Mouse (Mus musculus) frontal cortex, postnatal 36 days (tissue): ENCODE measurements at regions not wholly inside any gene's neighbourhood (a gene's known extent, or its start where the extent isn't known, plus 50 kb on each side); places are given as distances from the start of the nearest gene placed in this dataset.
A peak's percentile ranks its signal among the peaks of the same experiment; 100 is the strongest.
"Not testable (repeated sequence)": the region's sequence is repeated elsewhere in the genome, so short reads cannot be mapped to it uniquely, and the experiment has no call there.

Experiments
- DNase-seq, 2 experiments: peaks; one replicate each; pipeline ENCODE4 v3.0.0; 2022; ENCODE audit warnings: low spot score in 2 of 2

GRCm38 (mm10) chr3:117117838-117118237, 149.1 kb upstream of the Palmd start:
- no peak for DNase-seq

GRCm38 (mm10) chr3:117116210-117116609, 147.4 kb upstream of the Palmd start:
- no peak for DNase-seq

- DNase-seq, result no peak
These were observed 144.0 kb upstream of the Palmd start for GRCm38 (mm10) chr3:117112766-117113165.

DNA sequence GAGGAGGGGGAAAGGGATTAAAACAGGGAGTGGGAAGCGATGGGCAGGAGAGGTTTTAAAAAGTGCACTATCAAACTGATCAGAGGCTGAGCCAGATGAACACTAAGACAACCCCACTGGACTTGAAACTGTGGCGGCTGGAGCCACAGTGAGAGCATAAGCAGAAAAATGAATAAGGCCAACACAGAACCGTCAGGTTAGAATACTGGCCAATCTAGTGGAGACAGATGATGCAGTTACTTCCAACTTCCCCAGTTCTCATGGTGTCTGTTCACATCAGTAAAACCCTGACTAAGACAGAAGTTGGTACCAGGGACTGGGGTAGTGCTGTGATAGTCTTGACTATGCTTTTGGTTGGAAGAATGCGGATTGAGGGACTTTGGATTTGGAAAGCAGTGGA, 143.5 kb upstream of the Palmd start:
- no peak for DNase-seq

DNA sequence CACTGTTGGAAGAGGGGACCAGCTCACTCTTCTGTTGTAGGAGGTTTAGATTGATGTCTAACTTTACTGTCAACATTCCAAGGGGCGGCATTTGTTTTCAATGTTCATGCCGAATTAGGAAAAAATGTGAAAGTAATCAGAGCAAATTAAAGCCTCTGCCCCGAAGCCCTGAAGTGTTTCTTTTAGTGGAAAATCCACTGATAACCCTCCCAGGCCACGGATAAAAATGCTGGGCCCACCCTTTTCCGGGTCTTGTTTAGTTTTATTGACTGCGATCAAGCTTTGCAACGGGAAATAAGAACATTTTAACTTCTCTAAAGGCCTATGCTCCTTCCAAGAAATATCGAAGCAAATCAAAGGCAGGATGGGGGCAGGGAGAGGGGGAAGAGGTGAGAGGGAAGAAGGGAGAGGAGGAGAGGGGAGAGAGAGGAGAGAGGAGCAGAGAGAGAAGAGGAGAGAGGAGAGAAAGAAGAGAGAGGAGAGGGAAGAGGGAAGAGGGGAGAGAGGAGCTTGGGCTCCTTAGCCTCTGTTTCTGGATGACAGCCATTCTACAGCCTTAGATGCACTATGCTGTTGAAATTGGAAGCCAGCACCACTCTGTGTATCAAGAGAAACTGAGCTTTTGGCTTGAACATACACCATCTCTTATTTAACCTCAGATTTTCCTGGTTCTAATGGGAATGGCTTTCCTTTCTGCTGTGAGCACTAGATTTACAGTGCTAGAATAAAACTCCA, 140.3 kb upstream of the Palmd start:
- no peak for DNase-seq

DNA sequence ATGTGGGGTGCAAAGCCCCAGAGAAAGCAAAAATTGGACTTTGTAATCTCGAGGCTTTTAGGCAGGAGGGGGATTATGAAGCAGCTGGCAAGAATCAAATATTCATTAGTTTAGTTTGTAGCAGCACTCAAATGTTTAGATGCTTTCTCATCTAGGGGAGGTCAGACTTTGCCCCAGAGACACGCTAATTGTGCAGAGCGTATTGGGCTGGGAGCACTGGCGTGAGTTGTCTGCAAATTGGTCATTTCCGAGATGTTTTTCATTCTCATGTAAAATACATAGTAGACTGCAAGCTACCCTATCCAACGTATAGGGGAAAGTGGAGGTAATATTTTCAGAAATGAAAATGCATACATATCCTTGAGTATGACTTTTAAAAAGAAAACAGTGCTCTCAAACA, 139.2 kb upstream of the Palmd start:
- no peak for DNase-seq

- DNase-seq, result no peak
These were observed 138.6 kb upstream of the Palmd start for GRCm38 (mm10) chr3:117107378-117107777.

DNA sequence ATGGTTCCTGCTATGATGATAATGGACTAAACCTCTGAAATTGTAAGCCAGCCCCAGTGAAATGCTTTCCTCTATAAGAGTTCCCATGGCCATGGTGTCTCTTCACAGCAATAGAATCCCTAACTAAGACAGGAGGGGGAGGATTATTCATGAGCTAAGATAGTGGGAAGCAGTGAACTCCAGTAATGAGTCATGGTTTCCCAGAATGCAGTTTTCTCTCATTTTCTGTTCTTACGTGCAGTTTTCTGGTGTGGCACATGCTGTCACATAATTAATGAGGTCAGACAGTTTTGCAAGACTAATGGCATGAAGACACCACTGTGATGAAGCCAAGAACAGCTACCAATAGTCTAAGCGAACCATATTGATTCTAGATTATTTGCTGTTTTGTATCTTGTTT, 118.9 kb upstream of the Palmd start:
- peak; percentile 5 to 17 for DNase-seq

DNA sequence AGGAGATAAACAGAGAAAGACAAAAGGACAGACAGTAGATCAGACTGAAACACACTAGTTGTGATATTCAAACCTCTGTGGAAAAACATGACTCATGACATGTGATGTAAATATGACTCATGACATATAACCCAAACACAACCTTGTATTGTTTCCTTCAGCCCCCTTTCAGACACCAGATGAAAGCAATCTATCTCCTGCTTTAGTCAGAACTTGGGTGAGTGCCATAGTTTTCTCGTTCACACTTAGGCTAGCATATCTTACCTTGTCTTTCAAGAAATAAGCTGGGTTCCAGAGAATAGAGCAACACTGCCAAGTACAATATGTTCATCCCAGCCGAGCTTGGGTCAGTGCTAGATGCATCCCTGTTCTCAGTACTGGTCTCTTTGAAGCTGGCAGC, 107.9 kb upstream of the Palmd start:
- DNase-seq, result no peak

- no peak for DNase-seq
These were observed 104.6 kb upstream of the Palmd start for GRCm38 (mm10) chr3:117073399-117073798.

GRCm38 (mm10) chr3:117072998-117073397, 104.2 kb upstream of the Palmd start:
- no peak for DNase-seq

DNA sequence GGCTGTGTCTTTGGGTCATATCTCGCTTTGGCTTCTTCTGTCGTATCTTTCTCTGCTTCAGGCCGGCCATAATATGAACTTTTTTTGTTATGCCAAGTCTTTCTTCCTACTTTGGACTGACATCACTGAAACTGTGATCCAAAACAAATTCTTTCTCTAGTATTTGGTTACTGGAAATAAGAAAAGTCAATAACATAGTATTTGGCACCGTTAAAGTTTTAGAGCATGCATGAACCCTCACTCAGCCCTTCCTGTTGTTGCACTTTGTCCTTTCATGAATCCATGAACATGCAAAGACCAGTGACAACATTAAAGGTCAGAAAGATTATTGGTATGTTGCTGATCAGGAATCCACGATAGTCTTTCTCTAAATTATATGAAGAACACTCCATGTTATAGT, 103.1 kb upstream of the Palmd start:
- DNase-seq, result no peak

- no peak for DNase-seq
These were observed 98.8 kb upstream of the Palmd start for GRCm38 (mm10) chr3:117067470-117068053.

DNA sequence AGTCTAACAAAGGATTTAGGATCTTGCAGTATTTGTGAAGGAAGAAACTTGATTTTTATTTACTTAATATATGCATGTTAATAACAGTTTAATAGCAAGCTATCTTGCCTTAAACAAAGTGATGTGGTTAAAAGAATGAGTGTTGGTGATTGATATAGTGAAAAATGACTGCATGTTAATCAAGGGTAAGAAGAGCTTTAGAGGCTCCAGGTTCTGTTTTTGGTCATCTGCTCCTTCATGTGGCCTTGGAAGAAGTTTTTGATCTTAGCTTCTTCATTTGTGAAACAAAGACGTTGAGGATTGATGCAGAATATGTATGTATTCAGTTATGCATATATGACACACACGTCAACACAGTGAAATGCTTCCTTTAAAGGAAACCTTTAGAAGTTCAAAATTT, 97.1 kb upstream of the Palmd start:
- DNase-seq, result no peak

DNA sequence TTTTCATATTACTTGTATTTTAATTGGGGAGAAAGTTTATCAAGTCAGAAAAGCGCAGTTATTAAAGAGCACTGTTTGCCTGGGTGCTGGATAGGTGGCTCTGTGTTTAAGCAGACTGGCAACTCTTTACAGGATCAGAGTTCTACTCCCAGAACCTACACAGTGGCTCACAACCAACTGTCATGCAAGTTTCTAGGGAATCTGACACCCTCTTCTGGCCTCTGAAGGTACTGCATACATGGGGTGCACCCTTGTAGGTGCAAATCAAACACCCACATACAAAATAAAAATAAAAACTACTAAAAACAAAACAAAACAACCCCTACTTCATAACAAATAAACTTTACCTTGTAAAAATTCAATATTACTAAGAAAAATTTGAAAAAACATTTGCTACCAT, 93.0 kb upstream of the Palmd start:
- DNase-seq, result no peak

- DNase-seq, result no peak
These were observed 92.4 kb upstream of the Palmd start for GRCm38 (mm10) chr3:117061182-117061581.

- DNase-seq, result not testable (repeated sequence)
These were observed 85.9 kb upstream of the Palmd start for GRCm38 (mm10) chr3:117054711-117055110.

- DNase-seq, result no peak
These were observed 82.6 kb upstream of the Palmd start for GRCm38 (mm10) chr3:117051431-117051830.

- no peak for DNase-seq
These were observed 82.1 kb upstream of the Palmd start for GRCm38 (mm10) chr3:117050909-117051308.

DNA sequence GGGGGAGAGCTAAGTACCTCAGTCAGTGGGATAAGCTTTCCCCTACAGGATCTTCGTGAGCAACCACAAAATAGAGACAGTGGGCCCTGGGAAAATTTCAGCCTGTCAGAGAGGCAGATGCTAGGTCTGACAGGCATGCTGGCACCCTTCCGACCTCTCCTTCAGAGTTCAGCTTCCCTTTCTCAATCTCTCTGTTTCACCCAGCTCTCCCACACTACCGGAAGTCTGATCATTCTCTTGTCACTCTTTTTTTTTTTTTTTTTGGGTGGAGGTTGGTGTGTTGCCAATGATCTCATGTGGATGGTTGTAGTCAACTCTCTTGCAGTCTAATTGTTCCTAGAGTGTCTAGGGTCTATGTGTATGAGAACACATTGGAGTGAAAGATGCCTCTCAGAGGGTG, 80.6 kb upstream of the Palmd start:
- DNase-seq, result no peak

DNA sequence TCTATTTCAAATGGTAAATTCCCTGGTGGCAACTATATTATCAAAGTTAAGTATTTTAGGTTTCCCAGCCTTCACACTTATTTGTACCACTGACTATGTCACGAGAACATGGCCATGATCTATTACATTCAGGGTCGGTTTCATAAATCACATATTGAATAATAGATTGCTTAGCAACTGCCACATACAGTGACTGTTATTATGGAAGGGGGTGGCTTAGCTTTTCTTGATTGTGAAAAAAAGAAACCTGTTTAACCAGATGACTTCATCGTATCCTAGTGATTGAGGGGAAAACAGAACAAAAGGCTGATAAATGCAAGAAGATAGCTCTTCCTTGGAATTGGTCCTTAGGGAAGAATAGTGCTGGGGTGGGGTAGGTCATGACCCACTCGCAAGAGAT, 76.0 kb upstream of the Palmd start:
- DNase-seq, result no peak

- DNase-seq, result no peak
These were observed 75.5 kb upstream of the Palmd start for GRCm38 (mm10) chr3:117044304-117044703.

- DNase-seq, result no peak
These were observed 70.1 kb upstream of the Palmd start for GRCm38 (mm10) chr3:117038928-117039300.
